Mouse (Mus musculus) embryonic facial prominence, embryonic 14.5 days (tissue): ENCODE measurements around the gene Slc7a6. TPM values are rescaled to one million over a fixed set of nuclear protein-coding genes. Genes with fewer than 3 reads are reported as not detected.
"Not testable (repeated sequence)": the region's sequence is repeated elsewhere in the genome, so short reads cannot be mapped to it uniquely, and the experiment has no call there.

Experiments
- ATAC-seq: fragments of 200-750 bp; cut with Nextera tagmentation; 2 replicates; pipeline ENCODE4 v1.8.0; 2017; ENCODE audit warnings: low read depth, moderate number of reproducible peaks, moderate TSS enrichment
- DNase-seq: peaks from one replicate; pipeline ENCODE4 v3.0.0-alpha.2; 2015; ENCODE audit warnings: low spot score
- H3K27ac ChIP-seq: fragments of 300-500 bp; sonication (generic); replicated peaks from 2 replicates; pipeline ENCODE4 v1.5.1; 2014; ENCODE audit warnings: low read depth, mild to moderate bottlenecking, low read length, moderate library complexity
- H3K27me3 ChIP-seq: fragments of 300-500 bp; sonication (generic); replicated peaks from 2 replicates; pipeline ENCODE4 v1.6.1; 2014; ENCODE audit warnings: low read length; ENCODE audit not compliant: control insufficient read depth, insufficient read depth
- H3K36me3 ChIP-seq: fragments of 300-500 bp; sonication (generic); 2 replicates; pipeline ENCODE4 v1.6.1; 2014; ENCODE audit warnings: low read length, mixed read lengths; ENCODE audit not compliant: control insufficient read depth, insufficient read depth
- H3K4me1 ChIP-seq: fragments of 300-500 bp; sonication (generic); 2 replicates; pipeline ENCODE4 v1.6.1; 2014; ENCODE audit warnings: antibody characterized with exemption, low read length; ENCODE audit not compliant: control insufficient read depth, insufficient read depth
- H3K4me2 ChIP-seq: fragments of 300-500 bp; sonication (generic); 2 replicates; pipeline ENCODE4 v1.6.1; 2014; ENCODE audit warnings: low read depth, mild to moderate bottlenecking, low read length, moderate library complexity, mixed read lengths
- H3K4me3 ChIP-seq: fragments of 300-500 bp; sonication (generic); 2 replicates; pipeline ENCODE4 v1.5.1; 2014; ENCODE audit warnings: low read depth, mild to moderate bottlenecking, low read length
- H3K9ac ChIP-seq: fragments of 300-500 bp; sonication (generic); 2 replicates; pipeline ENCODE4 v1.6.1; 2014; ENCODE audit warnings: low read depth, mild to moderate bottlenecking, low read length, moderate library complexity, mixed read lengths
- H3K9me3 ChIP-seq: fragments of 300-500 bp; sonication (generic); 2 replicates; pipeline ENCODE4 v1.6.1; 2016; ENCODE audit warnings: low read length; ENCODE audit not compliant: control insufficient read depth
- WGBS: fragments of 180-500 bp; shearing (Covaris S2); extraction: QIAGEN DNeasy Blood & Tissue Kit; methylation state at CpG from one replicate; pipeline ENCODE4 v1.1.7; 2014; 5-methylcytosine and 5-hydroxymethylcytosine counted together
- polyA plus RNA-seq: library from polyadenylated mRNA; unstranded; fragments of >200 nt; fragmentation: Nextera tagmentation; extraction: Ambion mirVana; gene quantifications from 2 replicates; pipeline ENCODE4 v1.2.1, GENCODE M21; 2014

Slc7a6 gene
- polyA plus RNA-seq, 1 experiment from 2014 or later, result 51.6 TPM

DNA sequence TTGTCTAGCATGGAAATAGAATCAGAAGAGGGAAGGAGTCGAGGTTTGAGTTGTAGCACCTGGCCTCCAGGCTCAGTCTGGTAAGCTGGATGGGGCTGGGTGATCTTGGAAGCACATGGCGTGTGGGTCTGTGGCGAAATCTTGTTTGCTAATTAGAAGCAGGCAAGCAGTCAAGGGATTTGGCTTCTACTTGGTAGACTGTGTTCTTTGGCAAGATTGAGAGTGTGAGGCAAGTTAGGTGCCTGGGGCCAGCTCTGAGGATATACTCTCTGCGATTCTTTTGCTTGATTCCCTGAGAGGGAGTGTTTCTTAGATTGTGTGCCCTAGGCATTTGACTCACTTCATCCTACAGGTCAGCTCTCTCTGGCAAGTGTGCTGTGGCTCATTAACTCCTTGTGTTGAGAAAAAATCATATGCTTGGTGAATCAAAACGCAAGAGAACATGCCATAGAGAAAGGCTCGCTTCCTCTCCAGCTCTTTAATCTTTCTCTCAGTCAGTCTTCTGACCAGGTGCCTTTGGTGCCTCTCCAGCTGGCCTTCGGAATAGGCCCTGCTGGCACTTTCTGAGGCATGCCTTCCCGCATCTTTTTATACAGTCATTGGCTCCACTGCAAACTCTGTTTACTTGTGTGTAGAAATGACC lies 17.1 kb downstream of the Slc7a6 start:
- Histone ChIP-seq H3K27me3 (no peaks in the 10 kb centered on the region), H3K9ac (no peak overlapping the region), H3K9me3 (no peaks in the 10 kb centered on the region), H3K36me3 (peaks cover 44% of the 10 kb centered on the region), H3K4me3 (no peak overlapping the region), H3K27ac (no peak overlapping the region), H3K4me1 (no peaks in the 10 kb centered on the region), H3K4me2 (no peak overlapping the region)
- WGBS, result 72% methylated on average over 8 of the region's 8 CpGs
- ATAC-seq (no peak), DNase-seq (peak; percentile 43)

DNA sequence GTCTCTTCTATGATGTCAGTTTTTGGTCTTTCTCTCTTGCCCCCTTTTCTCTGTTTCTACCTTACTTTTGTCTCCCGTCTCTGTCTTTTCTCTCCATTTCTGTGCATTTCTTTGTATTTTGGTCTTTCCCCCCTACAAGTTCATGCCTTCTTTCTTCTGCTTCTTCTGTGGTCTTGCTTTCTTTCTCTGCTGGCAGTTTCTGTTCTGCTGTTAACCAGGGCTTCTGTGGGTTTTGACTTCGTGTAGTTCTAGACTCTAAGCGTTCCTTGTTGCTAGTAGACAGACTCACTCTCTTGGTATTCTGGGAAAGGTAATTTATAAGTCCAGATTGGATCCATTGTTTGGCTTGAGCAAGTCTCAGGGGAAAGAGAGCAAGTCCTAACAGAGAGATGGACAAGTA lies 17.7 kb downstream of the Slc7a6 start:
- 89% methylated on average over 3 of the region's 3 CpGs for WGBS
- Histone ChIP-seq H3K36me3 (peaks cover 43% of the 10 kb centered on the region), H3K27ac (no peak overlapping the region)

DNA sequence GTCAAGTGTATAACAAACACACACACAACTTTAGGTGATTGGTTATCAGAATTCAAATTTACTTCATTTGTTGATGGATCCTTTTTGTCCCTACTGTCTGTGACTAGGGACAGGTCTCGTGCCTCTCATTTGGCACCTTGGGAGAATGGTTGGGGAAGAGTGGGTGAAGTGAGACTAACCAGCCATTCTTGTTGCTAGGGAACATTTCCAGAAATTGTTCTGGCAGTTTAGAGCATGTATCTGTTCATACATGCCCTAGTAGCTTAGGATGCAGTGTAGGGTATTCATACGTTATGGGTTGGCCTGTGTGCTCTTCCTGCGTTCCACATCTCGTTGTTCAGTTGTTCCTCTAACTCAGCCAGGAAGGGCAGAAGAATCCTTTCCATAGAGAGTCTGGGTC lies 20.5 kb downstream of the Slc7a6 start:
- 89% methylated on average over 4 of the region's 4 CpGs for WGBS
- no peak for DNase-seq
- Histone ChIP-seq H3K4me1 (no peaks in the 10 kb centered on the region), H3K4me3 (no peak overlapping the region), H3K9ac (no peak overlapping the region), H3K36me3 (peaks cover 45% of the 10 kb centered on the region), H3K9me3 (no peaks in the 10 kb centered on the region), H3K4me2 (no peak overlapping the region), H3K27ac (no peak overlapping the region), H3K27me3 (no peaks in the 10 kb centered on the region)
- ATAC-seq, result no peak

More for the DNA sequence above, 17.7 kb downstream of the Slc7a6 start:
- Histone ChIP-seq H3K4me2 (no peak overlapping the region), H3K27me3 (no peaks in the 10 kb centered on the region), H3K4me3 (no peak overlapping the region), H3K9me3 (no peaks in the 10 kb centered on the region), H3K4me1 (no peaks in the 10 kb centered on the region), H3K9ac (no peak overlapping the region)
- ATAC-seq, result no peak
- no peak for DNase-seq

DNA sequence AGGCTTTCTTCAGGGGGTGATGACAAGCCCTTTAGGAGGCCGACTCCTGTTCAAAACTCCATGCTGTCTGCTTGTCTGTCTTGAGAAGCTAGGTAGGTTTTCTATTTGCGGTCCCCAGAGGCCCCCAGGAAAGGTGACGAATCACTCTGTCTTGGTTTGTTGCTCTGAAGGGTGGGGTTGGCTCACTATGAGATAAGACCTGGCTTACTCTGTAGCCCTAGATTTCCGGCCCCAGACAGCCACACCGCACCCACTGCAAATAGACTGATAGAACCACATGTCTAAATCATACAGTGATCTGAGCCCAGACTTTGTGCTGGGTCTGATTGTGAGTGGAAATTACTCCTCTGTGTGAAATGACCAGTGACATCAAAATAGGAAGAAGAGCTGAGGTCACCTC lies 23.0 kb downstream of the Slc7a6 start:
- ATAC-seq, result no peak
- peaks cover 65% of the 10 kb centered on the region for H3K36me3 ChIP-seq
- no peaks in the 10 kb centered on the region for H3K4me1 ChIP-seq
- DNase-seq, result no peak
- H3K4me2 ChIP-seq, result no peak overlapping the region
- H3K4me3 ChIP-seq, result no peak overlapping the region
- no peak overlapping the region for H3K9ac ChIP-seq
- no peak overlapping the region for H3K27ac ChIP-seq
- no peaks in the 10 kb centered on the region for H3K27me3 ChIP-seq
- H3K9me3 ChIP-seq, result no peaks in the 10 kb centered on the region
- 96% methylated on average over 5 of the region's 5 CpGs for WGBS

DNA sequence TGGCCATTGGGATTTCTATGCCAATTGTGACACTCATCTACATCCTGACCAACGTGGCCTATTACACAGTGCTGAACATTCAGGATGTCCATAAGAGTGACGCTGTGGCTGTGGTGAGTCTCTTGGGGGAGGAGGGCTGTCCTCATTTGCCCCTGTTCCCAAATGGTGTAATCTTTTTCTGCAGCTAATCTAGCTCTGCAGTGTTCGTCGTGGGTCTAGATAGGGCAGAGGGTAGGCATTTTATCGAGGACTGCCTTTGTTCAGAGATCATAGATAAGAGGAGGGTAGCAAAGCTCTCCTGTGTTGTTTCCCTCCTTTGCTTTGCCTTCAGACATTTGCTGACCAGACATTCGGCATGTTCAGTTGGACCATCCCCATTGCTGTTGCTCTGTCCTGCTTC lies 24.5 kb downstream of the Slc7a6 start:
- Histone ChIP-seq H3K4me1 (no peaks in the 10 kb centered on the region), H3K4me3 (no peak overlapping the region), H3K27ac (no peak overlapping the region), H3K36me3 (peaks cover 66% of the 10 kb centered on the region), H3K27me3 (no peaks in the 10 kb centered on the region), H3K4me2 (no peak overlapping the region), H3K9ac (no peak overlapping the region), H3K9me3 (no peaks in the 10 kb centered on the region)
- DNase-seq (no peak), ATAC-seq (no peak)
- 87% methylated on average over 6 of the region's 6 CpGs for WGBS

DNA sequence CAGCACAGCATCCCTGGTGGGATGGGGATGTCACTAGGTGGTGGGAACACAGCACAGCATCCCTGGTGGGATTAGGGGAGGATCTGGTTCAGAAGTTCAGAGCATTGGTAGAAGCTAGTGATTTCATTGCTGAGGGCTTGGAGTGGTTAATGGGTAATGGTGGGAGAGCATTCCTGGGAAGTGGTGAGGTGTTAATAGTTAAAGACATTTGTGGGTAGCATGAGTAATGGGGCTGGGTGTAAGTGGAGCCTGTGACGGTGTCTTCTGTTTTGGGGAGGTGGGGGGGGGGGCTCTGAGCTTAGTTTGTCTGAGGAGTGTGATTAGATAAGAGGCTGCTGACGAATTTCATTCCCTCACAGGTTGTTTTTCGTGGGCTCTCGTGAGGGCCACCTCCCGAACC lies 25.4 kb downstream of the Slc7a6 start:
- Histone ChIP-seq H3K9ac (no peak overlapping the region), H3K4me3 (no peak overlapping the region), H3K4me2 (no peak overlapping the region), H3K27ac (no peak overlapping the region), H3K4me1 (no peaks in the 10 kb centered on the region), H3K36me3 (peaks cover 70% of the 10 kb centered on the region), H3K9me3 (no peaks in the 10 kb centered on the region), H3K27me3 (no peaks in the 10 kb centered on the region)
- WGBS, result 87% methylated on average over 5 of the region's 5 CpGs
- DNase-seq (no peak), ATAC-seq (no peak)

DNA sequence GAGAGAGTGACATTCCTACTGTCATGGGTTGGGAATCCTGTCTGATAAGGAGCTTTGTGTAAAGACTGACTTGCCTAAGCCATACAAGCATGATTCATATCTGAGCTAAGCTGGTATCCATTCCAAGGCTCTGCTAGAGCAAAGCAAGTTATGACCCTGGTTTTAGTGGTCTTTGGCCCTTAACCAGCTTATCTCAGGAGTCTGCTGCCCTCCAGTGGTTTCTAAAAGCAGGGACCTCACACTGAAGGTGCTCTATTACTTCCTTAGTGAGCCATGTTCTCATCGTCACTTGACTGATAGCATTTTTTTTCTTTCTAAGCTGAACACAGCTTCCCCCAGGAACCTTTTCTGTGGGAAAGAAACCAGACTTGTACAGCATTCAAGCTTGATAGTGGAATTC lies 30.1 kb downstream of the Slc7a6 start:
- WGBS, result 24% methylated on average over 1 of the region's 1 CpGs
- Histone ChIP-seq H3K36me3 (peaks cover 86% of the 10 kb centered on the region), H3K4me1 (no peaks in the 10 kb centered on the region), H3K9ac (no peak overlapping the region), H3K4me3 (no peak overlapping the region), H3K9me3 (no peaks in the 10 kb centered on the region), H3K27ac (no peak overlapping the region), H3K4me2 (no peak overlapping the region), H3K27me3 (no peaks in the 10 kb centered on the region)
- DNase-seq (peak; percentile 69), ATAC-seq (peak; percentile 60; the same call in 1 of the 2 replicates)

DNA sequence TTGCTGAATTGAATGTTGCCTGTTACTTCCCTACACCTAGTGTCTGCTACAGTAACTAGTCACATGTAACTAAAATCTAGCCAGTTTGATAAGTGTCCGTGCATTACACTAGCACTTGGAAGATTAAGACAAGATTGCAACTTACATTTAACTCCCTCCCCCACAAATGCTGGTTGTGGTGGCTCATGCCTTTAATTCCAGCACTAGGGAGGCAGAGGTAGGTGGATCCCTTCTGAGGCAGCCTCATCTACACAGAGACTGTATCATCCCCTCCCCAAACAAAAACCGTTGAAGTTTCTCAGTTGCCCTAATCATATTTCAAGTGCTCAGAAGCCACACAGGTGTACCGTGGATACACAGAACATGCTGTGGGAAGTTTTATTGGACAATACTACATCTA lies 30.9 kb downstream of the Slc7a6 start:
- peaks cover 88% of the 10 kb centered on the region for H3K36me3 ChIP-seq
- not testable (repeated sequence) for H3K4me2 ChIP-seq, H3K27ac ChIP-seq, H3K9ac ChIP-seq, H3K4me1 ChIP-seq, H3K4me3 ChIP-seq, DNase-seq, ATAC-seq, H3K9me3 ChIP-seq, H3K27me3 ChIP-seq
- 80% methylated on average over 3 of the region's 3 CpGs for WGBS

DNA sequence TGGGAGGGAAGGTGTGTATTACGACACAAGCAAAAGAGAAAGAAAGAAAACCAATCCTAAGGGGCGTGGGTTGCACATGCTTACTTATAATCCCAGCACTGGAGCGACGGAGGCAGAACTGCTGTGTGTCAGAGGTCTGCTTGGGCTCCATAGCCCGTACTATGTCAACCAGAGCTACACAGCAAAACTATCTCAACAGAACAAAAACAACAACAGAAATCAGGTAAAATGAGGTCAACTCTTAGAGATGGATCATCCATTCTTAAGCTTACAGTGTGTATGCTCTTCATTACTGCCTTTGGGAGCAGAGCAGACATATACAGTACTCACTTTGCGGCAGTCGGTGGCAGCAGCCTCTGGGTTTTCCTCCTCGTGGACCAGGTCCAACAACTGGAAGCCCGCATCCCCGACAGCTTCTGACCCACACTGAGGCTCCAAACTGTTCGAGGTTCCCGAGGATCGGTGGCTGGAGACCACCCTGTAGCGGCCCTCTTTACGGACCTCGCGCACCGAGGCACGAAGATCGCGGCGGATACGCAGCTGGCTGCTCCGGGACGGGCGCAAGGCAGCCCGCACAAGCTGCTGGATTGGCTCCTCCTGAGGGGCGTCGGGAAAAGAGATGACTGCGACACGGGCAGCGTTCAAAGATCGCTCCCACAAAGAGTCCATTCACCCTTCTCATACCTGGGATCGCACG lies 41.5 kb downstream of the Slc7a6 start:
- Histone ChIP-seq H3K4me2 (peak overlapping the region; percentile 74), H3K4me1 (0 out of 2 replicates have a peak, but pooled peaks cover 11% of the 10 kb centered on the region), H3K27ac (peak overlapping the region; percentile 95), H3K9ac (peak overlapping the region; percentile 87), H3K36me3 (peaks cover 54% of the 10 kb centered on the region), H3K9me3 (no peaks in the 10 kb centered on the region), H3K4me3 (peak overlapping the region; percentile 79), H3K27me3 (no peaks in the 10 kb centered on the region)
- DNase-seq (peak; percentile 17), ATAC-seq (peak; percentile 61)
- under 1% methylated on average over 28 of the region's 35 CpGs for WGBS
